Mouse (Mus musculus): Measurements from ENCODE around the gene Olfr30. TPM values are rescaled to one million over a fixed set of nuclear protein-coding genes. Genes with fewer than 3 reads are reported as not detected.
"Not testable (repeated sequence)": the region's sequence is repeated elsewhere in the genome, so short reads cannot be mapped to it uniquely, and the experiment has no call there.

The Olfr30 gene
- not detected in 2 replicates for polyA plus RNA-seq (2014; fragmentation: Nextera tagmentation; extraction: Ambion mirVana)

- ATAC-seq (ENCODE audit: low read depth), result no peak
- Histone ChIP-seq H3K4me1 (ENCODE audit: control insufficient read depth, insufficient read depth, low read length) (no peaks in the 10 kb centered on the region), H3K9me3 (ENCODE audit: control insufficient read depth, low read length) (no peaks in the 10 kb centered on the region), H3K4me3 (ENCODE audit: low read depth, low read length) (no peak within 1 kb of the TSS), H3K27ac (ENCODE audit: low read depth, low read length) (no peak within 1 kb of the TSS), H3K9ac (replicated peaks; ENCODE audit: low read depth, low read length) (no peak within 1 kb of the TSS), H3K36me3 (ENCODE audit: control insufficient read depth, insufficient read depth, low read length) (no peaks in the 10 kb centered on the region), H3K4me2 (ENCODE audit: low read depth, low read length) (no peak within 1 kb of the TSS), H3K27me3 (ENCODE audit: control insufficient read depth, insufficient read depth, low read length) (no peaks in the 10 kb centered on the region)
These were observed at the start of gene Olfr30 for GRCm38 (mm10) chr11:58462170-58462569. Gene Olfr30, minus strand, starts transcription at chr11:58462270.

- H3K27me3 ChIP-seq (ENCODE audit: control insufficient read depth, insufficient read depth, low read length); H3K4me2 ChIP-seq (ENCODE audit: low read depth, low read length): not testable (repeated sequence)
These were observed 47.0 kb upstream of the Olfr30 start for GRCm38 (mm10) chr11:58509058-58509457.

GRCm38 (mm10) chr11:58502472-58502871, 40.4 kb upstream of the Olfr30 start, which contains the start of gene Olfr331:
Gene Olfr331, minus strand, starts transcription at chr11:58502572.
- not testable (repeated sequence) for H3K27me3 ChIP-seq (ENCODE audit: control insufficient read depth, insufficient read depth, low read length); H3K9me3 ChIP-seq (ENCODE audit: control insufficient read depth, low read length); H3K4me2 ChIP-seq (ENCODE audit: low read depth, low read length); H3K4me3 ChIP-seq (ENCODE audit: low read depth, low read length); H3K9ac ChIP-seq (replicated peaks; ENCODE audit: low read depth, low read length); H3K27ac ChIP-seq (ENCODE audit: low read depth, low read length); ATAC-seq (ENCODE audit: low read depth); H3K4me1 ChIP-seq (ENCODE audit: control insufficient read depth, insufficient read depth, low read length); H3K36me3 ChIP-seq (ENCODE audit: control insufficient read depth, insufficient read depth, low read length)

More at GRCm38 (mm10) chr11:58509058-58509457, 47.0 kb upstream of the Olfr30 start:
- not testable (repeated sequence) for ATAC-seq (ENCODE audit: low read depth); H3K27ac ChIP-seq (ENCODE audit: low read depth, low read length); H3K9ac ChIP-seq (replicated peaks; ENCODE audit: low read depth, low read length); H3K36me3 ChIP-seq (ENCODE audit: control insufficient read depth, insufficient read depth, low read length); H3K4me3 ChIP-seq (ENCODE audit: low read depth, low read length); H3K9me3 ChIP-seq (ENCODE audit: control insufficient read depth, low read length); H3K4me1 ChIP-seq (ENCODE audit: control insufficient read depth, insufficient read depth, low read length)
- WGBS, result 91% methylated on average over 19 of the region's 19 CpGs

- Histone ChIP-seq H3K27me3 (ENCODE audit: control insufficient read depth, insufficient read depth, low read length) (no peaks in the 10 kb centered on the region), H3K9me3 (ENCODE audit: control insufficient read depth, low read length) (no peaks in the 10 kb centered on the region), H3K36me3 (ENCODE audit: control insufficient read depth, insufficient read depth, low read length) (no peaks in the 10 kb centered on the region), H3K27ac (ENCODE audit: low read depth, low read length) (no peak overlapping the region), H3K4me1 (ENCODE audit: control insufficient read depth, insufficient read depth, low read length) (no peaks in the 10 kb centered on the region), H3K4me2 (ENCODE audit: low read depth, low read length) (no peak overlapping the region), H3K9ac (replicated peaks; ENCODE audit: low read depth, low read length) (no peak overlapping the region), H3K4me3 (ENCODE audit: low read depth, low read length) (no peak overlapping the region)
- WGBS, result 47% methylated on average over 3 of the region's 3 CpGs
- ATAC-seq (ENCODE audit: low read depth), result no peak
These were observed 37.2 kb upstream of the Olfr30 start for GRCm38 (mm10) chr11:58499290-58499689.

GRCm38 (mm10) chr11:58498761-58499160, 36.7 kb upstream of the Olfr30 start:
- 93% methylated on average over 9 of the region's 9 CpGs for WGBS
- Histone ChIP-seq H3K36me3 (ENCODE audit: control insufficient read depth, insufficient read depth, low read length) (no peaks in the 10 kb centered on the region), H3K27me3 (ENCODE audit: control insufficient read depth, insufficient read depth, low read length) (no peaks in the 10 kb centered on the region), H3K9ac (replicated peaks; ENCODE audit: low read depth, low read length) (no peak overlapping the region), H3K27ac (ENCODE audit: low read depth, low read length) (no peak overlapping the region), H3K4me2 (ENCODE audit: low read depth, low read length) (no peak overlapping the region), H3K4me3 (ENCODE audit: low read depth, low read length) (no peak overlapping the region), H3K9me3 (ENCODE audit: control insufficient read depth, low read length) (no peaks in the 10 kb centered on the region), H3K4me1 (ENCODE audit: control insufficient read depth, insufficient read depth, low read length) (no peaks in the 10 kb centered on the region)
- no peak for ATAC-seq (ENCODE audit: low read depth)

- Histone ChIP-seq H3K27me3 (ENCODE audit: control insufficient read depth, insufficient read depth, low read length) (no peaks in the 10 kb centered on the region), H3K36me3 (ENCODE audit: control insufficient read depth, insufficient read depth, low read length) (no peaks in the 10 kb centered on the region), H3K4me1 (ENCODE audit: control insufficient read depth, insufficient read depth, low read length) (no peaks in the 10 kb centered on the region), H3K4me3 (ENCODE audit: low read depth, low read length) (no peak within 1 kb of the TSS), H3K27ac (ENCODE audit: low read depth, low read length) (no peak within 1 kb of the TSS), H3K9ac (replicated peaks; ENCODE audit: low read depth, low read length) (no peak within 1 kb of the TSS), H3K9me3 (ENCODE audit: control insufficient read depth, low read length) (no peaks in the 10 kb centered on the region), H3K4me2 (ENCODE audit: low read depth, low read length) (no peak within 1 kb of the TSS)
- no peak for ATAC-seq (ENCODE audit: low read depth)
- WGBS, result 78% methylated on average over 2 of the region's 2 CpGs
These were observed 30.4 kb upstream of the Olfr30 start, which contains the start of gene Olfr332 for GRCm38 (mm10) chr11:58492455-58492854. Gene Olfr332, minus strand, starts transcription at chr11:58492555.

GRCm38 (mm10) chr11:58453592-58453991, 8.5 kb downstream of the Olfr30 start:
- no peaks in the 10 kb centered on the region for H3K4me1 ChIP-seq (ENCODE audit: control insufficient read depth, insufficient read depth, low read length)
- no peaks in the 10 kb centered on the region for H3K9me3 ChIP-seq (ENCODE audit: control insufficient read depth, low read length)
- no peak for ATAC-seq (ENCODE audit: low read depth)
- no peak overlapping the region for H3K27ac ChIP-seq (ENCODE audit: low read depth, low read length)
- H3K36me3 ChIP-seq (ENCODE audit: control insufficient read depth, insufficient read depth, low read length), result no peaks in the 10 kb centered on the region
- no peak overlapping the region for H3K4me2 ChIP-seq (ENCODE audit: low read depth, low read length)
- no peak overlapping the region for H3K4me3 ChIP-seq (ENCODE audit: low read depth, low read length)
- 75% methylated on average over 4 of the region's 4 CpGs for WGBS
- no peaks in the 10 kb centered on the region for H3K27me3 ChIP-seq (ENCODE audit: control insufficient read depth, insufficient read depth, low read length)
- H3K9ac ChIP-seq (replicated peaks; ENCODE audit: low read depth, low read length), result no peak overlapping the region

GRCm38 (mm10) chr11:58452759-58453158, 9.3 kb downstream of the Olfr30 start, which contains the start of gene Lypd9:
Gene Lypd9, minus strand, starts transcription at chr11:58452923.
- H3K4me3 ChIP-seq (ENCODE audit: low read depth, low read length), result no peak within 1 kb of the TSS
- no peaks in the 10 kb centered on the region for H3K27me3 ChIP-seq (ENCODE audit: control insufficient read depth, insufficient read depth, low read length)
- H3K4me1 ChIP-seq (ENCODE audit: control insufficient read depth, insufficient read depth, low read length), result no peaks in the 10 kb centered on the region
- no peak within 1 kb of the TSS for H3K9ac ChIP-seq (replicated peaks; ENCODE audit: low read depth, low read length)
- H3K27ac ChIP-seq (ENCODE audit: low read depth, low read length), result no peak within 1 kb of the TSS
- no peak for ATAC-seq (ENCODE audit: low read depth)
- WGBS, result 95% methylated on average over 9 of the region's 9 CpGs
- H3K36me3 ChIP-seq (ENCODE audit: control insufficient read depth, insufficient read depth, low read length), result no peaks in the 10 kb centered on the region
- no peaks in the 10 kb centered on the region for H3K9me3 ChIP-seq (ENCODE audit: control insufficient read depth, low read length)
- no peak within 1 kb of the TSS for H3K4me2 ChIP-seq (ENCODE audit: low read depth, low read length)

GRCm38 (mm10) chr11:58437866-58438265, 24.2 kb downstream of the Olfr30 start:
- no peak for ATAC-seq (ENCODE audit: low read depth)
- Histone ChIP-seq H3K36me3 (ENCODE audit: control insufficient read depth, insufficient read depth, low read length) (no peaks in the 10 kb centered on the region), H3K9me3 (ENCODE audit: control insufficient read depth, low read length) (no peaks in the 10 kb centered on the region), H3K9ac (replicated peaks; ENCODE audit: low read depth, low read length) (no peak overlapping the region), H3K27me3 (ENCODE audit: control insufficient read depth, insufficient read depth, low read length) (no peaks in the 10 kb centered on the region), H3K4me2 (ENCODE audit: low read depth, low read length) (no peak overlapping the region), H3K4me3 (ENCODE audit: low read depth, low read length) (no peak overlapping the region), H3K27ac (ENCODE audit: low read depth, low read length) (no peak overlapping the region), H3K4me1 (ENCODE audit: control insufficient read depth, insufficient read depth, low read length) (no peaks in the 10 kb centered on the region)
- WGBS, result 25% methylated on average over 5 of the region's 5 CpGs

All from neural tube, embryonic 14.5 days (tissue).